Comparison of ENCODE assay signal across 22 mouse cellular contexts in genomic region chr4:134674970-134675369, GRCm38 (mm10). TPM values are rescaled to one million over a fixed set of nuclear protein-coding genes. Genes with fewer than 3 reads are reported as not detected.
DNase-seq lines count a peak whose midpoint lies in the region; ATAC-seq and TF ChIP-seq lines count a peak whose summit lies in the region.
"Had no signal": no experiment of that assay in that cellular context is flagged by ENCODE, and none has a peak within 500 bp of the region (broad histone marks: within the 10 kb centered on the region; RNA-seq: fewer than 3 reads in every experiment).

No protein-coding gene starts in this region.

- no peak for TF ChIP-seq CTCF in hindbrain, postnatal 0 days (IDR thresholded peaks at IDR 0.05; ENCODE audit: low read depth)

- H3K9ac ChIP-seq in hindbrain, postnatal 0 days (replicated peaks; ENCODE audit: low read length) = no peak overlapping the region
- no peak overlapping the region for H3K9ac ChIP-seq in hindbrain, embryonic 11.5 days (ENCODE audit: low read depth, low read length)
- H3K9ac ChIP-seq in neural tube, embryonic 13.5 days = no peak overlapping the region
- H3K9ac ChIP-seq: forebrain, postnatal 0 days; liver, embryonic 13.5 days; midbrain, embryonic 13.5 days; neural tube, embryonic 12.5 days had no signal

- no peaks in the 10 kb centered on the region for H3K36me3 ChIP-seq in hindbrain, postnatal 0 days (ENCODE audit: insufficient read depth, low read length)
- H3K36me3 ChIP-seq in hindbrain, embryonic 11.5 days (ENCODE audit: control insufficient read depth, insufficient read depth, low read length) = no peaks in the 10 kb centered on the region
- H3K36me3 ChIP-seq in neural tube, embryonic 13.5 days = no peaks in the 10 kb centered on the region
- H3K36me3 ChIP-seq: liver, embryonic 13.5 days; midbrain, embryonic 13.5 days; neural tube, embryonic 12.5 days had no signal

- H3K4me2 ChIP-seq in hindbrain, postnatal 0 days (ENCODE audit: low read depth, low read length) = no peak overlapping the region
- H3K4me2 ChIP-seq in hindbrain, embryonic 11.5 days (replicated peaks; ENCODE audit: low read depth, low read length) = no peak overlapping the region
- no peak overlapping the region for H3K4me2 ChIP-seq in neural tube, embryonic 13.5 days
- H3K4me2 ChIP-seq: liver, embryonic 13.5 days; midbrain, embryonic 13.5 days; neural tube, embryonic 12.5 days had no signal

- no peak for ATAC-seq in hindbrain, postnatal 0 days
- ATAC-seq in hindbrain, embryonic 11.5 days (ENCODE audit: low FRiP score) = no peak
- ATAC-seq in neural tube, embryonic 13.5 days (ENCODE audit: low read depth) = no peak
- ATAC-seq: forebrain, postnatal 0 days; intestine, postnatal 0 days; midbrain, embryonic 13.5 days had no signal

- H3K4me3 ChIP-seq in hindbrain, postnatal 0 days (ENCODE audit: low read length) = no peak overlapping the region
- H3K4me3 ChIP-seq in hindbrain, embryonic 11.5 days (ENCODE audit: low read depth, low read length) = no peak overlapping the region
- H3K4me3 ChIP-seq in neural tube, embryonic 13.5 days = no peak overlapping the region
- H3K4me3 ChIP-seq: left cerebral cortex, adult 2 months; liver, embryonic 13.5 days; megakaryocyte, embryonic 14.5 days; midbrain, embryonic 13.5 days; neural tube, embryonic 12.5 days had no signal

- no peaks in the 10 kb centered on the region for H3K27me3 ChIP-seq in hindbrain, postnatal 0 days (ENCODE audit: insufficient read depth, low read length)
- H3K27me3 ChIP-seq in hindbrain, embryonic 11.5 days (ENCODE audit: control insufficient read depth, insufficient read depth, low read length) = no peaks in the 10 kb centered on the region
- no peaks in the 10 kb centered on the region; the same call in 1 of the 2 replicates for H3K27me3 ChIP-seq in neural tube, embryonic 13.5 days
- H3K27me3 ChIP-seq: liver, embryonic 13.5 days; midbrain, embryonic 13.5 days; neural tube, embryonic 12.5 days had no signal

- H3K27ac ChIP-seq in hindbrain, postnatal 0 days = peak overlapping the region; percentile 33; the same call in 1 of the 2 replicates
- H3K27ac ChIP-seq in hindbrain, embryonic 11.5 days (ENCODE audit: low read depth, low read length) = no peak overlapping the region
- H3K27ac ChIP-seq in neural tube, embryonic 13.5 days (replicated peaks) = 0 out of 2 replicates have a peak overlapping the region, but pooled peaks have one; percentile 38
- H3K27ac ChIP-seq: left cerebral cortex, adult 2 months; liver, embryonic 13.5 days; midbrain, embryonic 13.5 days; neural tube, embryonic 12.5 days had no signal

- H3K9me3 ChIP-seq in hindbrain, postnatal 0 days (ENCODE audit: low read length) = no peaks in the 10 kb centered on the region
- H3K9me3 ChIP-seq in hindbrain, embryonic 11.5 days (ENCODE audit: control insufficient read depth, low read length) = no peaks in the 10 kb centered on the region
- H3K9me3 ChIP-seq in neural tube, embryonic 13.5 days = no peaks in the 10 kb centered on the region
- H3K9me3 ChIP-seq: liver, embryonic 13.5 days; megakaryocyte, embryonic 14.5 days; midbrain, embryonic 13.5 days; neural tube, embryonic 12.5 days had no signal

- H3K4me1 ChIP-seq in hindbrain, postnatal 0 days (ENCODE audit: insufficient read depth, low read length) = peaks cover 49% of the 10 kb centered on the region
- peaks cover 8% of the 10 kb centered on the region for H3K4me1 ChIP-seq in hindbrain, embryonic 11.5 days (replicated peaks; ENCODE audit: control insufficient read depth, insufficient read depth, low read length)
- H3K4me1 ChIP-seq in neural tube, embryonic 13.5 days (replicated peaks) = peaks cover 68% of the 10 kb centered on the region

- WGBS in hindbrain, postnatal 0 days = 79% methylated on average over 3 of the region's 3 CpGs
- WGBS in hindbrain, embryonic 11.5 days = 89% methylated on average over 3 of the region's 3 CpGs
- 86% methylated on average over 3 of the region's 3 CpGs for WGBS in neural tube, embryonic 13.5 days

- DNase-seq in cerebellum, adult 8-10 months = peak; percentile 52
- no peak for DNase-seq in cerebellum, adult 11 months
- no peak for DNase-seq in hindbrain, postnatal 0 days (ENCODE audit: low spot score)
- no peak for DNase-seq in hindbrain, embryonic 11.5 days (ENCODE audit: low spot score)
- no peak for DNase-seq in neural tube, embryonic 10.5 days (ENCODE audit: extremely low spot score, low spot score)
- DNase-seq in spleen, postnatal 4 days (ENCODE audit: low spot score in 2 of 2) = no peak
- DNase-seq: adrenal gland, postnatal 25 days; forebrain, postnatal 0 days; gastrocnemius, postnatal 14 days; heart, adult 18-20 months; heart, postnatal 4 days; liver, embryonic 13.5 days; lung, adult 2 months; retina, postnatal 1 day; right cerebral cortex, postnatal 25 days; thymus, postnatal 25 days had no signal

RNA-seq across cellular contexts. Expression of gene Man1c1, which starts 29.1 kb away (rescaled TPM):
- 36.1 and 40.5 TPM in 2 replicates for total RNA-seq in hindbrain, postnatal 0 days (2014; rRNA removed)
- 5.8 and 7.1 TPM in 2 replicates for polyA plus RNA-seq in hindbrain, postnatal 0 days (2015; fragmentation: Nextera tagmentation; extraction: Ambion mirVana)
- polyA plus RNA-seq in hindbrain, embryonic 11.5 days (2014; fragmentation: Nextera tagmentation; extraction: Ambion mirVana) = 3.8 and 5.3 TPM in 2 replicates
- polyA plus RNA-seq in neural tube, embryonic 13.5 days (2015; fragmentation: Nextera tagmentation; extraction: Ambion mirVana) = 5.3 and 5.7 TPM in 2 replicates
